Mouse (Mus musculus) ES-Bruce4 (cell line): ENCODE results near the gene Agtpbp1.

Source experiments
- CTCF ChIP-seq: IDR thresholded peaks from one replicate; pipeline ENCODE4 v1.8.1; 2011; ENCODE audit warnings: low read depth, low read length
- EP300 ChIP-seq: IDR thresholded peaks from 2 replicates; pipeline ENCODE4 v1.6.1; 2011; ENCODE audit warnings: low read depth, low read length; ENCODE audit not compliant: insufficient read depth

GRCm38 (mm10) chr13:59447130-59447529, 137.9 kb downstream of the Agtpbp1 start:
- TF ChIP-seq EP300 = no peak
- no peak for TF ChIP-seq CTCF
